Mouse (Mus musculus) intestine, embryonic 15.5 days (tissue): ENCODE data around the gene Thsd4. TPM values are rescaled to one million over a fixed set of nuclear protein-coding genes. Genes with fewer than 3 reads are reported as not detected.
A peak's percentile ranks its signal among the peaks of the same experiment; 100 is the strongest.

Source experiments
- ATAC-seq: fragments of 200-750 bp; cut with Nextera tagmentation; 2 replicates; pipeline ENCODE4 v1.8.0; 2017; ENCODE audit warnings: moderate TSS enrichment, moderate library complexity
- H3K27ac ChIP-seq: fragments of 300-500 bp; sonication (generic); 2 replicates; pipeline ENCODE4 v1.5.1; 2015; ENCODE audit warnings: mild to moderate bottlenecking, inconsistent platforms
- H3K27me3 ChIP-seq: fragments of 300-500 bp; sonication (generic); replicated peaks from 2 replicates; pipeline ENCODE4 v1.6.1; 2015; ENCODE audit warnings: inconsistent platforms
- H3K36me3 ChIP-seq: fragments of 300-500 bp; sonication (generic); 2 replicates; pipeline ENCODE4 v1.6.1; 2015; ENCODE audit warnings: inconsistent platforms
- H3K4me1 ChIP-seq: fragments of 300-500 bp; sonication (generic); replicated peaks from 2 replicates; pipeline ENCODE4 v1.6.1; 2015; ENCODE audit warnings: inconsistent platforms
- H3K4me2 ChIP-seq: fragments of 300-500 bp; sonication (generic); replicated peaks from 2 replicates; pipeline ENCODE4 v1.6.1; 2015; ENCODE audit warnings: mild to moderate bottlenecking, inconsistent platforms
- H3K4me3 ChIP-seq: fragments of 300-500 bp; sonication (generic); replicated peaks from 2 replicates; pipeline ENCODE4 v1.5.1; 2015; ENCODE audit warnings: inconsistent platforms
- H3K9ac ChIP-seq: fragments of 300-500 bp; sonication (generic); 2 replicates; pipeline ENCODE4 v1.6.1; 2015; ENCODE audit warnings: inconsistent platforms
- H3K9me3 ChIP-seq: fragments of 300-500 bp; sonication (generic); 2 replicates; pipeline ENCODE4 v1.6.1; 2016; ENCODE audit warnings: inconsistent platforms
- WGBS: fragments of 180-500 bp; shearing (Covaris S2); methylation state at CpG from one replicate; pipeline ENCODE4 v1.1.7; 2015; 5-methylcytosine and 5-hydroxymethylcytosine counted together
- polyA plus RNA-seq: library from polyadenylated mRNA; unstranded; fragments of >200 nt; fragmentation: Nextera tagmentation; extraction: Ambion mirVana; gene quantifications from 2 replicates; pipeline ENCODE4 v1.2.1, GENCODE M21; 2015

The Thsd4 gene
- polyA plus RNA-seq, 1 experiment from 2014 or later = 23.2 TPM

GRCm38 (mm10) chr9:60398073-60398472, 123.8 kb downstream of the Thsd4 start:
- Histone ChIP-seq H3K27me3 (no peaks in the 10 kb centered on the region), H3K9ac (no peak overlapping the region), H3K27ac (0 out of 2 replicates have a peak overlapping the region, but pooled peaks have one; percentile 6), H3K4me3 (no peak overlapping the region), H3K9me3 (no peaks in the 10 kb centered on the region), H3K4me1 (0 out of 2 replicates have a peak, but pooled peaks cover 6% of the 10 kb centered on the region), H3K4me2 (no peak overlapping the region), H3K36me3 (peaks cover 5% of the 10 kb centered on the region; the same call in 1 of the 2 replicates)
- 28% methylated on average over 2 of the region's 2 CpGs for WGBS
- peak; percentile 66 for ATAC-seq

- Histone ChIP-seq H3K4me3 (no peak overlapping the region), H3K36me3 (peaks cover 5% of the 10 kb centered on the region; the same call in 1 of the 2 replicates), H3K9ac (no peak overlapping the region), H3K9me3 (no peaks in the 10 kb centered on the region), H3K27ac (no peak overlapping the region), H3K4me2 (no peak overlapping the region), H3K4me1 (0 out of 2 replicates have a peak, but pooled peaks cover 5% of the 10 kb centered on the region), H3K27me3 (no peaks in the 10 kb centered on the region)
- 57% methylated on average over 3 of the region's 3 CpGs for WGBS
- no peak for ATAC-seq
These were observed 125.8 kb downstream of the Thsd4 start for GRCm38 (mm10) chr9:60396096-60396495.

DNA sequence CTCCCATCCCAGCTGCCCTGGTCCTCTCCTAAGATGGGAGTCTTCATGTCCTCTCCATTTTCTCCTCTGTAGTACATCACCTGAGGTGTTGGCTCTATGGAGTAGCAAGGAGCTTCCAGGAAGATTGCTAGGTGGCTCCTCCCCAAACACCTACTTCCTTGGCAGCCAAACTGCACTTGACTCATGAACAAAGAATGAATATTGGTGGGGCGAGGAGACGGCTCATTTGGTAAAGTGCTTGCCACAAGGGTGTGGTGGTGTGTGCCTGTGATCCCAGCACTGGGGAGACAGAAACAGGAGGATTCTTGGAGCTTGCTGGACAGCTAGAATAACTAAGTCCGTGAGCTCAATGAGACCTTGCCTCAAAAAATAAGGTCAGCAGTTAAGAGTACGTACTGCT, 128.9 kb downstream of the Thsd4 start:
- H3K36me3 ChIP-seq = peaks cover 5% of the 10 kb centered on the region; the same call in 1 of the 2 replicates

DNA sequence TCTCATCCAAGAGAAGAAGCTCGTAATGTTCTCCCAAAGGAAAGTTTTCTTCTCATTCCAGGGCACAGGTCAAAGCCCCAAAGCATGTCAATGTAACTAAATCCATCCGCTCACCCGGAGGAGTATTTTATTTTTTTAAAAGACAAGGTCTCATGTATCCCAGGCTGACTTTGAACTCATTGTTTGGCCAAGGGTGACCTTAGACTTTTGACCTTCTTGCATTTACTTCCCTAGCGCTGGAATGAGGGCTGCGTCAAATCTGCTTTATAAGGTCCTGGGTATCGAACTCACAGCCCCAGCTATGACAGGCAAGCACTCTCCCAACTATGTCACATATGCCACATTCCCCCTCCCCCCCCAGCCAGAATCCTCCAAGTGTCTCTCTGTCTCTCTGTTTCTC, 137.1 kb downstream of the Thsd4 start:
- H3K9me3 ChIP-seq = no peaks in the 10 kb centered on the region
- H3K9ac ChIP-seq = no peak overlapping the region
- no peaks in the 10 kb centered on the region for H3K36me3 ChIP-seq
- H3K27ac ChIP-seq = no peak overlapping the region
- no peak overlapping the region for H3K4me2 ChIP-seq
- ATAC-seq = no peak
- no peaks in the 10 kb centered on the region for H3K27me3 ChIP-seq
- no peak overlapping the region for H3K4me3 ChIP-seq
- H3K4me1 ChIP-seq = 0 out of 2 replicates have a peak, but pooled peaks cover 3% of the 10 kb centered on the region
- 68% methylated on average over 6 of the region's 6 CpGs for WGBS

More for the DNA sequence above, 128.9 kb downstream of the Thsd4 start:
- ATAC-seq = no peak
- WGBS = 85% methylated on average over 4 of the region's 4 CpGs
- no peak overlapping the region for H3K27ac ChIP-seq
- H3K4me1 ChIP-seq = 0 out of 2 replicates have a peak, but pooled peaks cover under 1% of the 10 kb centered on the region
- no peak overlapping the region for H3K9ac ChIP-seq
- H3K4me2 ChIP-seq = no peak overlapping the region
- no peaks in the 10 kb centered on the region for H3K27me3 ChIP-seq
- H3K4me3 ChIP-seq = no peak overlapping the region
- H3K9me3 ChIP-seq = no peaks in the 10 kb centered on the region

DNA sequence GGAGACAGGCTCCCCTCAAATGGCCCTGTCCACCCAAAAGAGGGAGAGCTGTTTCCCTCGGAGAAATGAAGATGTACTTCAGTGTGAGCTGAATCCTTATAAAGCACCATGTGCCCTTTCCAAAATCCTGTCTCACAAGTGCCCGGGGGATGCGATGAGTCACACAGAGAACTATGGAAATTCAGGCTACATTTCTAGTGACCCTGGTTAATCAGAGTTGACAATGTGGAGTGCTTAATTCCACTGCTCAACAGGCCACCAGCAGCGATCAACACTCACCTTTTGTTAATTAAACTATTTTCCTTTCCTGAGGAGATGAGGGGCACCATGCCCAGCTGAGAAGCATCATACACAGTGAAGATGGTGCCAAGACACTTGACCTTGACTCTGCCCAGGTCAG, 138.9 kb downstream of the Thsd4 start:
- no peak overlapping the region for H3K4me3 ChIP-seq
- H3K4me1 ChIP-seq = peaks cover 6% of the 10 kb centered on the region; the same call in 1 of the 2 replicates
- no peak overlapping the region for H3K27ac ChIP-seq
- no peaks in the 10 kb centered on the region for H3K27me3 ChIP-seq
- ATAC-seq = no peak
- H3K9me3 ChIP-seq = no peaks in the 10 kb centered on the region
- WGBS = 70% methylated on average over 4 of the region's 4 CpGs
- H3K36me3 ChIP-seq = no peaks in the 10 kb centered on the region
- no peak overlapping the region for H3K9ac ChIP-seq
- H3K4me2 ChIP-seq = no peak overlapping the region

DNA sequence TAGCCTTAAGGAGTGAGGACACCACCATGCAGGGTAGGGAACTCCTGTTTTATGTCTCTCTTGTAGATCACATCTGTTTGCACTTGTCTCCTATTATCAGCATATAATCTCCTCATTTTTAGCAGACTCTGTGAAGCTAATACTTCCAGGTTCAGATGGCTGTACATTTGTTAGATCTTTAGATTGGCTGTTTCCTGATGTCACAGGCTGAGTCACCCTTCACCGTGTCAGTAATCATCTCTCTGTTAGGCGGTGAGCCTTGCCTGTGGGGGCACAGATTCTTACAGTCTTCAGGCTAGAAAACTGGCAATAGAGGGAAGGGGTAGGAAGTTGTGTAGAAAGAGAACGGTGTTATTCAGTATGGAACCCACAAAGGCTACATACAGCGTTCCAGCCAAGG, 139.3 kb downstream of the Thsd4 start:
- no peaks in the 10 kb centered on the region for H3K9me3 ChIP-seq
- WGBS = 67% methylated on average over 4 of the region's 4 CpGs
- H3K4me2 ChIP-seq = no peak overlapping the region
- H3K4me3 ChIP-seq = no peak overlapping the region
- ATAC-seq = no peak
- H3K27me3 ChIP-seq = no peaks in the 10 kb centered on the region
- peaks cover 6% of the 10 kb centered on the region; the same call in 1 of the 2 replicates for H3K4me1 ChIP-seq
- no peaks in the 10 kb centered on the region for H3K36me3 ChIP-seq
- H3K9ac ChIP-seq = no peak overlapping the region
- no peak overlapping the region for H3K27ac ChIP-seq

- H3K27me3 ChIP-seq = no peaks in the 10 kb centered on the region
- H3K27ac ChIP-seq = no peak overlapping the region
- H3K9ac ChIP-seq = no peak overlapping the region
- no peaks in the 10 kb centered on the region for H3K9me3 ChIP-seq
- no peak overlapping the region for H3K4me3 ChIP-seq
- H3K36me3 ChIP-seq = no peaks in the 10 kb centered on the region
- peaks cover 6% of the 10 kb centered on the region; the same call in 1 of the 2 replicates for H3K4me1 ChIP-seq
- WGBS = 87% methylated on average over 2 of the region's 2 CpGs
- ATAC-seq = no peak
- H3K4me2 ChIP-seq = no peak overlapping the region
These were observed 140.8 kb downstream of the Thsd4 start for GRCm38 (mm10) chr9:60381010-60381409.

GRCm38 (mm10) chr9:60380550-60380949, 141.3 kb downstream of the Thsd4 start:
- H3K4me1 ChIP-seq = peaks cover 6% of the 10 kb centered on the region; the same call in 1 of the 2 replicates
- H3K36me3 ChIP-seq = no peaks in the 10 kb centered on the region
- ATAC-seq = no peak
- H3K9me3 ChIP-seq = no peaks in the 10 kb centered on the region
- H3K27me3 ChIP-seq = no peaks in the 10 kb centered on the region
- no peak overlapping the region for H3K9ac ChIP-seq
- no peak overlapping the region for H3K27ac ChIP-seq
- no peak overlapping the region for H3K4me2 ChIP-seq
- no peak overlapping the region for H3K4me3 ChIP-seq
- 74% methylated on average over 4 of the region's 4 CpGs for WGBS

DNA sequence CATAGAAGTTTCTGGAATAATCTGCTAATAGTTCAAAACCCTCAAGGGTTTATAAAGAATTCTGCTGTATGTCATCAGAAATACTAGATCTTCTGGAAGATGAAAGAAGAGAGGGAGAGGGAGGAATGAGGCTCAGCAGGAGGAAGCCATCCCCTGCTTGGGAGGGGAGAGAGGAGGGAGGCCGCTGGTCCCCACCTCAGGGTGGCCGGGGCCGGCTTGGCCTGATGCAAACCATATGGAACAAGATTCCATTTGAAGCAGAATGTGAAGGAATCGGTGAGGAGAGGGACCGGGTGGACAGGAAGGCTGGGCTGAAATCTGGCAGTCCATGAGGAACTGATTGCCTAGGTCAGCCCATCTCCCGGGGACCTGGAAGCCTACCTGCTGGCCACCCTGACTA, 143.6 kb downstream of the Thsd4 start:
- no peak overlapping the region for H3K9ac ChIP-seq
- peak overlapping the region; percentile 40; the same call in 1 of the 2 replicates for H3K27ac ChIP-seq
- H3K36me3 ChIP-seq = no peaks in the 10 kb centered on the region
- H3K9me3 ChIP-seq = no peaks in the 10 kb centered on the region
- no peaks in the 10 kb centered on the region for H3K27me3 ChIP-seq
- no peak overlapping the region for H3K4me3 ChIP-seq
- 49% methylated on average over 6 of the region's 6 CpGs for WGBS
- peaks cover 6% of the 10 kb centered on the region; the same call in 1 of the 2 replicates for H3K4me1 ChIP-seq
- no peak overlapping the region for H3K4me2 ChIP-seq
- ATAC-seq = 0 out of 2 replicates have a peak, but pooled peaks have one; percentile 28

- peaks cover 12% of the 10 kb centered on the region for H3K4me1 ChIP-seq
- no peak overlapping the region for H3K4me3 ChIP-seq
- 35% methylated on average over 4 of the region's 4 CpGs for WGBS
- H3K4me2 ChIP-seq = no peak overlapping the region
- H3K27me3 ChIP-seq = no peaks in the 10 kb centered on the region
- ATAC-seq = peak; percentile 39; the same call in 1 of the 2 replicates
- H3K36me3 ChIP-seq = no peaks in the 10 kb centered on the region
- no peak overlapping the region for H3K9ac ChIP-seq
- peak overlapping the region; percentile 30; the same call in 1 of the 2 replicates for H3K27ac ChIP-seq
- H3K9me3 ChIP-seq = no peaks in the 10 kb centered on the region
These were observed 148.6 kb downstream of the Thsd4 start for GRCm38 (mm10) chr9:60373161-60373737.

DNA sequence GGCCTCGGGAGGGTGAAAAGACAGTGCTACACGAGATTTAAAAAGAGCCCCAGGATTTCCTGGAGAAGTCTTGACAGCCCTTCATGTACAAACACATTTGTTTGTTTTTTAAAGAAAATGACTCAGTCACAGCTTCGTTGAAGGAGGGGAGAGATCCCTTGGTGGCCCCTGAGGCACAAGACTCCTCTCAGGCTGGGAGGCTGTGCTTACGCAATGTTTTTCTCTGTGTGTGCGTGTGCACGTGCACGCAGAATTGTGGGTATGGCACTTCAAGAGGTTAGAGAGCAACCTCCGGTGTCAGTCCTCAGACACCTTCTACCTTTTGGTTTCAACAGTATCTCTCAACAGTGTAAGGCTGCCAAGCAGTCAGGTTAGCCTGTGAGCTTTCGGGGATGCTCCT, 153.3 kb downstream of the Thsd4 start:
- WGBS = 48% methylated on average over 9 of the region's 9 CpGs
- ATAC-seq = 0 out of 2 replicates have a peak, but pooled peaks have one; percentile 47
- no peaks in the 10 kb centered on the region for H3K36me3 ChIP-seq
- no peak overlapping the region for H3K4me2 ChIP-seq
- H3K4me3 ChIP-seq = no peak overlapping the region
- peaks cover 29% of the 10 kb centered on the region for H3K4me1 ChIP-seq
- H3K9me3 ChIP-seq = no peaks in the 10 kb centered on the region
- no peak overlapping the region for H3K9ac ChIP-seq
- no peaks in the 10 kb centered on the region for H3K27me3 ChIP-seq
- 0 out of 2 replicates have a peak overlapping the region, but pooled peaks have one; percentile 46 for H3K27ac ChIP-seq

- Histone ChIP-seq H3K27me3 (no peaks in the 10 kb centered on the region), H3K4me3 (no peak overlapping the region), H3K4me2 (no peak overlapping the region), H3K27ac (no peak overlapping the region), H3K4me1 (peaks cover 31% of the 10 kb centered on the region), H3K9me3 (no peaks in the 10 kb centered on the region), H3K9ac (no peak overlapping the region), H3K36me3 (no peaks in the 10 kb centered on the region)
- WGBS = 48% methylated on average over 10 of the region's 10 CpGs
- peak; percentile 52; the same call in 1 of the 2 replicates for ATAC-seq
These were observed 154.1 kb downstream of the Thsd4 start for GRCm38 (mm10) chr9:60367617-60368305.
